Mouse (Mus musculus): ENCODE results near the gene 6030468B19Rik.
"Not testable (repeated sequence)": the region's sequence is repeated elsewhere in the genome, so short reads cannot be mapped to it uniquely, and the experiment has no call there.

Gene 6030468B19Rik

DNA sequence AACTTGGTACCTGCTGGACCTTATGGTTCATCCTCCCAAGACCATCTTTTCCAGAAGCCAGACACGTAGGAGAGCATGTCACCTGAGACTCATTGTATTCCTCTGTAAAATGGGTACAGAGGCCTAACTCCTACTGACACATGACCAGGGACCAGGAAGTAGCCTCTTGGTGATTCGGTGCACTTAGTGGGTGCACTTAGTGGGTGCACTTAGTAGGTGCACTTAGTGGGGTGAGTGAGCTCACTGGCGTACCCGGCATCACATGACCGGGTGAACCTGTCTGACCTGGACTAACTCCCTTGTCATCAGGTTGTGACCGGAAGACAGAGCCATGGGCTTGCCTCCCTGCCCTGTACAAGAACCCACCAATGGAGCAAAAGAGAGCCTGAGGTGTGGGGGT is 9.3 kb downstream of the 6030468B19Rik start:
- DNase-seq (ENCODE audit: low read depth), result no peak

GRCm38 (mm10) chr11:117809407-117810311 is 12.2 kb downstream of the 6030468B19Rik start, which contains the start of the genes Gm20708 and Syngr2:
Gene Gm20708 (plus strand): TSS chr11:117809668.
Gene Syngr2 (plus strand): TSS chr11:117809668.
- DNase-seq (ENCODE audit: low read depth), result peak; percentile 83

DNA sequence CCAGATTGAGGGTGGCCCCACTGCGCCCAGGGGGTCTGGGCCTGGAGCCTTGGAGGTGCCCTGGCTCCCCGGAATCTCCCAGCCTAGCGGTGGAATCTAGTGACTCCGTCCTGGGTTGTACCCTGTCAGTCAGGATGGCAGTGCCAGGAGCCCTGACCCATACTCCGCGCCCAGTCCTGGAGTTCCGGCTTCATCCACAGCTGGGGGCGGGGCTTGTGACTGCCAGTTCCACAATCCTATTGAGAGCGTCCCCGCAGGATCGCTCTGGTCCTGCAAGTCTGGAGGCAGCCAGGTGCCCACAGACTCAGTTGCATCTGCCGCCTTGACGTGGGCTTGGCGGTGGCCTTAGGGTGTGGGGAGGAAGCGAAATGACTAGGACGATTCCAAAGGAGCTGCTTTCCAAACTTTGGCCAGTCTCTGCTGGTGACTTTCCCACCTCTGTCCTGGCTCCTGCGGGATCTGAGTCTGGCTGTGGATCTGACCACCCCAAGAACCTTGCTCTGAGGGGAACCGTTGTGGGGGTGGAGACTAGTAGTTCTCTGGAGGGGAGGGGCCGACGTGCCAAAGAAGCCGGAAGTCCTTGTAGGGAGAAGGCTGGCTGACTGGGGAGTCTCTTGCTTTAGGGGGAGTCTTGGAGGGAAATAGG is 13.1 kb downstream of the 6030468B19Rik start:
- peak; percentile 93 for DNase-seq (ENCODE audit: low read depth)

- no peak for DNase-seq (ENCODE audit: low read depth)
Measured at GRCm38 (mm10) chr11:117813867-117814266, 16.4 kb downstream of the 6030468B19Rik start.

DNA sequence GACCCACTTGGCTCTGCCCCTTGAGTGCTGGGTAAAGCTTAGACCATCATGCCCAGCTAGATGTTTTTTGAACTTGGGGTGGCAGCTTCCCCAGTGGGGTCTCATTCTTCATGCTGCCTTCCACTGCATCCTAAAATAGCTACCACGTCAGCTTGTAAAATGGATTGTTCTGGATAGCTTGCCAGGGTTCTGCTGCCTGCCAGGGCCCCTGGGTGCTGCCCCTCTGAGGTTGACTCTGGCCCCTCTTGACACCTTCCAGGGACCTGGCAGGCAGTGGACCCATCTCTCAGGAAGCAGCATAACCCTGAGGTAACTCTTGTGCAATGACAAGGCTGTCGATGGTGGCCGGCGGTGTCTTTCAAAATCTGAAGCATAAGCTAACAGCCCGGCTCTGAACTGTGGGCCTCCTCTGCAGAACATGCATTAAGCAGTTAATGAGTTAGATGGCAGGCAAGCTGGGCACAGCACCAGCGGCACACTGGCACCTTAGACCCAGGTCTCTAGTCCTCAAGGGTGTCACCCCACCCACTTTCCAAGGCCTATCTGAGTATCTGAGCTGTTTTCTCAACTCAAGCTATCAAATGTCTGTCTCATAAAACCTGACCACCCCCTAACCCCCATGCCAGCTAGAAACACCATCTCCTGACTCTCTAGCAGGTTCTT is 17.4 kb downstream of the 6030468B19Rik start:
- no peak for DNase-seq (ENCODE audit: low read depth)

DNA sequence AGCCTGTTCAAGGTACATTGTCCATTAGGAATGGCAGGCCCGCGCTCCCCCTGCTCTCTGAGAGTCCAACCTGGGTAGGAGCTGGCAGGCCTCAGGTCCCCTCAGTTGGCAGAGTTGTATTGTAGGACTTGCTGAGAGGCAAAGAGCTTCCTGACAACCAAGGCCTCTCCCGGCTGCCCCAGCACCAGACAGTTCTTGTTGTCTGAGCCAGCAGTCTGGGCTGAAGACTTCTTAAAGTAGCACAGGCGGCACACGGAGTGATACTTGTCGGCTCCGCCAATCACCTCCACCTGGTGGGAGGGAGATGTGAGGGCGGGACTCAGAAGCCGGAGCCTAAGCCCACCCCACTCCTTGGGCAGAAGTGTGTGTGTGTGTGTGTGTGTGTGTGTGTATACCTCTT is 18.4 kb downstream of the 6030468B19Rik start:
- not testable (repeated sequence) for DNase-seq (ENCODE audit: low read depth)

DNA sequence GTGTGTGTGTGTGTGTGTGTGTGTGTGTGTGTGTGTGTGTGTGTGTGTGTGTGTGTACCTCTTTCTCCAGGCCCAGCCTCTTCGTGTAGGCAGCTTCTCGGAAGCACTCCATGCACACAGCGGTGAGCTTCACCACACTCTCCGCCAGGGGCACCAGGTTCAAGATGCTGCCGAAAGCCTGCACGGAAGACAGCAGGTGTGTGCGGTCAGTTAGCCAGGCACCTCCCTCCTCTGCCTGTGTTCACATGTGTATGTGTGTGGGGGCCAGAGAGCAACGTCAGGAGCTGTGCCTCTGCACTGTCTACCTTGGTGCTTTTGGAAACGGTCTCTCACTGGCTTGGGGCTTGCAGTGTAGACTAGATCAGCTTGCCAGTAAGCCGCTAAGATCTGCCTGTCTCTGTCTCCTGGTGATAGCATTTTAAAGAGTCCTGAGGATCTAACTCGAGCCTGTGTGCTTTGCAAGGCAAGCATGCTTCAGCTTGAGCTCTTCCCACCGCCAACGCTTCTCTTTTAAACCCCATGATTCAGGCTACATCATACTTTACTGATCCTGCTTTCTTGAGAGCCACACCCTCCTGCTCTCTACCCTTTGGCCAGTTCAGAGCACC is 19.0 kb downstream of the 6030468B19Rik start:
- no peak for DNase-seq (ENCODE audit: low read depth)

DNA sequence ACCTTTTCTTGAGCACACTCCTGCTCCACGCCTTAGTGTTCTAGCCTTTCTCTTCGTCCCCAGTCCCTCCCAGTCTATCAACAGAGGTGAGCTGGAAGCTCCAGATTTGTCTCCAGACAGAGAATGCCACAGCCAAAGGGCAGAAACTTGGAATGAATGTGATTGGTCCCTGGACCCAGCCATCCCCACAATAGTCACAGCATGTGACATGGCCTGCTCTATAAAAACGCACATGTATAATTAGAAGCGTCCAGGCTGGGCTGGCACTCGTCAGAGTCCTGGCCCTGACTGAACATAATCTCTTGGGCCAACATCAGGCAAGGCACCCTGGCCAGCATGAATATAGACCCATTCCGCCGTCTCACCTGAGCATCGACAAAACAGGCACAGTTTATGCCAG is 21.6 kb downstream of the 6030468B19Rik start:
- DNase-seq (ENCODE audit: low read depth), result no peak

DNA sequence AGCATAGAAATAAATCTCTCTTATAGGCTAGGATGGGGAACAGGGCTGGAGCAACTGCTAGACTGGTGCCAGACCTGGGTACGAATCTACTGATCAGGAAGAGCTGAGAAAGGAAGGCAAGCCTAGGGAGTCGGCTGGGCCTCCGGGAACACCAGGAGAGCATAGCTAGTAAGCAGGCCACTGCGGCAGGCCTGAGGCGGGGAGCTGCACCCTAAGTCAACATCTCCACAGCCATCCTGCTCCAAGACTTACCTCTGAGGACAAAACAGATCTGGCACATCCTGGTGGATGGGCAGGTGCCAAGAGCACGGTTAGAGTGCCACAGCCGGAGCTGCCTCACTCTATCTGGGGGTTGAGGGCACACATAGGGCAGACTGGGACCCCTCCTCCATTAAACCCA is 22.7 kb downstream of the 6030468B19Rik start:
- no peak for DNase-seq (ENCODE audit: low read depth)

GRCm38 (mm10) chr11:117821868-117822267 is 24.4 kb downstream of the 6030468B19Rik start:
- DNase-seq (ENCODE audit: low read depth), result no peak

- DNase-seq (ENCODE audit: low read depth), result peak; percentile 95
Measured at GRCm38 (mm10) chr11:117822728-117823241, 25.3 kb downstream of the 6030468B19Rik start.

GRCm38 (mm10) chr11:117823411-117823810 is 26.0 kb downstream of the 6030468B19Rik start:
- DNase-seq (ENCODE audit: low read depth), result no peak

- DNase-seq (ENCODE audit: low read depth), result peak; percentile 94
Measured at GRCm38 (mm10) chr11:117824060-117824969, 26.9 kb downstream of the 6030468B19Rik start.

GRCm38 (mm10) chr11:117825333-117826101 is 28.1 kb downstream of the 6030468B19Rik start, which contains the start of the genes Afmid and Tk1:
Gene Afmid (plus strand): TSS chr11:117825924.
Gene Tk1 (minus strand): TSS chr11:117826092.
- DNase-seq (ENCODE audit: low read depth), result peak; percentile 94

DNA sequence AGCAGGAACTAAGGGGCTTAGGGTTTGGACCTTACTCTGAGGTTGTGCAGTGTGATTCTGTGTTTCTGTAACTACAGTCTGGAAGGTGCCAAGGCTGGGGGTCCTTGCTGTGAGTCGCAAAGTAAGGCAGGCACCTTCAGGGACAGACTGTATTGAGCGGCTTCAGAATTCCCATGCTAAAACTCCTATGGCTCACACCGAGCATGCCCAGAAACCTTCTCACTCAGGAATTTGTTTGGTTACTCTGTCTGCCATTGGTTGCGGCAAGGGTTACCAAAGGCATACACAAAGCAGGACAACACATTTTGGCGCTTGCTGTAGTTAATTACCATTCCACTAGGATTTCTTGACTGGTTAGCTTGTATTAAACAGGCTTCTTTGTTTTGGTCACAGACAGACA is 28.7 kb downstream of the 6030468B19Rik start:
- DNase-seq (ENCODE audit: low read depth), result peak; percentile 75

GRCm38 (mm10) chr11:117826916-117827315 is 29.5 kb downstream of the 6030468B19Rik start:
- DNase-seq (ENCODE audit: low read depth), result no peak

DNA sequence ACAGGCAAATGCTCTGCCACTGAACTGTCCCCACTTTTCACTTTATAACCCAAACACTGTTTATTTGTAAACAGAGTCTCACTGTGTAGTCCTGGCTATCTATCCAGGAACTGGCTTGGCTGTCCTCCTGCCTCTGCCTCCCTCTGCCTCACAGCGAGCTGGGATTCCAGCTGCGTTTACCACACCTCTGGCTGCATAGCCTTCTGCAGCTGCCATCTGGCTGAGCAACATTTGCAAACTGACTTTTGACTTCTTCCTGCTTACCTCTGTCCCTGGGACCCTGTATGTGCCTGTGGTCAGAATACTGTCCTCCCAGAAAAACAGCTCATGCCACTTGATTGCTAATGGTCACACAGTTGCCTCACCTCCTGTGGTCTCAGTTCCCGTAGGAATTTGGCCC is 29.9 kb downstream of the 6030468B19Rik start:
- DNase-seq (ENCODE audit: low read depth), result no peak

DNA sequence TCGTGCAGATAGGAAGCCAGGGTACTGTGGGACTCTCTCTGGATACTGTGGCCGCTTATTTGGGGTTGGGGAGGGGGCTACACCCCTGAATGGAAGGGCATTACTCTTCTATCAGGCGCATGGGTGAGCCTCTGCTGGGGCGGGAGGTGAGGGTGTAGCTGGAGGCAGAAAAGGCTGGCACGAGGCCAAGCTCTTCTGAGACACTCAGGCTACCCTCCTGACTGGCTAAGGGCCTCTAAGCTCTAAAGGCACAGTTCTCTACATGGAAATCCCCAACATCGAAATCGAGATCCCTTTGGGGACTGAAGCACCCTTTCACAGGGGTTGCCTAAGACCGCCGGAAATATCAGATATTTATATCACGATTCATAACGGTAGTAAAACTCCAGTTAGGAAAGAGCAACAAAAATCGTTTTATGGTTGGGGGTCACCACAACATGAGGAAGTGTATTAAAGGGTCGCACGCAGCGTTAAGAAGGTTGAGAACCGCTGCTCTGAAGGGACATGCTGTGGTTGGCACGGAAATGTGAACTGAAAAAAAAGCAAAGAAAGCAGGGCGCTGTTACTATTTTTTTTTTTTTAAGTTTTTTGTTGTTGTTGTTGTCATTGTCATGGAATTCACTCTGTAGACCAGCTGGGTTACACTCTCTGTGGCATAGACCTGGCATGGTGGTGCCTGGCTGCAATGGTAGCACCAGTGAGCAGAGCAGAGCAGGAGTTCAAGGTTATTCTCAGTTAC is 30.9 kb downstream of the 6030468B19Rik start:
- peak; percentile 63 for DNase-seq (ENCODE audit: low read depth)

Measured in NIH3T3 (cell line).